Mouse (Mus musculus) liver, embryonic 14.5 days (tissue): ENCODE results near the gene Slc35d2. TPM values are rescaled to one million over a fixed set of nuclear protein-coding genes. Genes with fewer than 3 reads are reported as not detected.

Experiments used
- ATAC-seq: fragments of 200-750 bp; cut with Nextera tagmentation; 2 replicates; pipeline ENCODE4 v1.8.0; 2017; ENCODE audit warnings: moderate number of reproducible peaks, mild to moderate bottlenecking, moderate library complexity; ENCODE audit not compliant: insufficient read depth
- DNase-seq, 3 experiments: peaks; one replicate each; pipeline ENCODE4 v3.0.0-alpha.2; 2012 to 2013; ENCODE audit warnings: low read depth in 3 of 3, low spot score in 3 of 3
- H3K27ac ChIP-seq: fragments of 300-500 bp; sonication (generic); 2 replicates; pipeline ENCODE4 v1.5.1; 2014; ENCODE audit warnings: moderate library complexity, mild to moderate bottlenecking, control low read depth, inconsistent platforms
- H3K27me3 ChIP-seq: fragments of 300-500 bp; sonication (generic); 2 replicates; pipeline ENCODE4 v1.6.1; 2014; ENCODE audit warnings: mild to moderate bottlenecking, low read length, moderate library complexity; ENCODE audit not compliant: control insufficient read depth, insufficient read depth
- H3K36me3 ChIP-seq: fragments of 300-500 bp; sonication (generic); replicated peaks from 2 replicates; pipeline ENCODE4 v1.6.1; 2014; ENCODE audit warnings: low read depth; ENCODE audit not compliant: control insufficient read depth, insufficient read depth
- H3K4me1 ChIP-seq, 2 experiments: fragments of 200-500 bp in 1 of 2; fragments of 300-500 bp in 1 of 2; sonication (generic) in 1 of 2; replicated peaks; 2 replicates each; pipeline ENCODE4 v1.6.1; 2012 to 2014; ENCODE audit warnings: antibody characterized with exemption in 1 of 2, inconsistent platforms in 1 of 2, low read length in 1 of 2; ENCODE audit not compliant: control insufficient read depth in 2 of 2, insufficient read depth in 2 of 2
- H3K4me2 ChIP-seq: fragments of 300-500 bp; sonication (generic); 2 replicates; pipeline ENCODE4 v1.6.1; 2014; ENCODE audit warnings: low read depth, mild to moderate bottlenecking, control low read depth, moderate library complexity
- H3K4me3 ChIP-seq, 2 experiments: fragments of 200-500 bp in 1 of 2; fragments of 300-500 bp in 1 of 2; sonication (generic) in 1 of 2; 2 replicates each; pipeline ENCODE4 v1.5.1; 2012 to 2014; ENCODE audit warnings: low read depth in 2 of 2, low read length in 2 of 2, mild to moderate bottlenecking in 2 of 2, control low read depth in 1 of 2, inconsistent platforms in 1 of 2, moderate library complexity in 1 of 2; ENCODE audit not compliant: insufficient read depth in 1 of 2
- H3K9ac ChIP-seq: fragments of 300-500 bp; sonication (generic); replicated peaks from 2 replicates; pipeline ENCODE4 v1.6.1; 2014; ENCODE audit warnings: mild to moderate bottlenecking, control low read depth, moderate library complexity
- H3K9me3 ChIP-seq: fragments of 300-500 bp; sonication (generic); 2 replicates; pipeline ENCODE4 v1.6.1; 2016; ENCODE audit warnings: low read length, mixed read lengths; ENCODE audit not compliant: control insufficient read depth
- CTCF ChIP-seq: IDR thresholded peaks from 2 replicates; pipeline ENCODE4 v1.5.1; 2016; ENCODE audit warnings: antibody characterized with exemption, low read depth, control low read depth
- EP300 ChIP-seq: IDR thresholded peaks from 2 replicates; pipeline ENCODE4 v1.6.1; 2016; ENCODE audit warnings: antibody characterized with exemption, low read depth
- WGBS: fragments of 180-500 bp; shearing (Covaris S2); extraction: QIAGEN DNeasy Blood & Tissue Kit; methylation state at CpG from one replicate; pipeline ENCODE4 v1.1.7; 2014; ENCODE audit not compliant: insufficient replicate concordance; 5-methylcytosine and 5-hydroxymethylcytosine counted together
- polyA plus RNA-seq, 2 experiments: library from polyadenylated mRNA; depleted of rRNA in 1 of 2; stranded (reverse) in 1 of 2; unstranded in 1 of 2; fragments of >200 nt; fragmentation: Nextera tagmentation in 1 of 2; extraction: Ambion mirVana in 1 of 2; gene quantifications; 2 replicates each; pipeline versions ENCODE4 v1.2.1 to v1.2.3; 2012 to 2014

Gene Slc35d2
- polyA plus RNA-seq, 2 experiments: 3.3 to 6.7 TPM

- no peak overlapping the region for H3K27ac ChIP-seq
- no peaks in the 10 kb centered on the region for H3K27me3 ChIP-seq
- ATAC-seq (no peak), DNase-seq (no peak)
- no peak overlapping the region for H3K4me3 ChIP-seq
- 23% methylated on average over 2 of the region's 2 CpGs for WGBS
- no peaks in the 10 kb centered on the region for H3K9me3 ChIP-seq
- no peak for TF ChIP-seq EP300
- peak; percentile 48 for TF ChIP-seq CTCF
- no peak overlapping the region for H3K4me2 ChIP-seq
- no peak overlapping the region for H3K9ac ChIP-seq
- no peaks in the 10 kb centered on the region for H3K36me3 ChIP-seq
- no peaks in the 10 kb centered on the region for H3K4me1 ChIP-seq
These were observed 11.7 kb downstream of the Slc35d2 start for GRCm38 (mm10) chr13:64117442-64117841.

- no peak overlapping the region for H3K27ac ChIP-seq
- no peak overlapping the region for H3K4me3 ChIP-seq
- H3K9ac ChIP-seq: no peak overlapping the region
- H3K36me3 ChIP-seq: no peaks in the 10 kb centered on the region
- H3K27me3 ChIP-seq: no peaks in the 10 kb centered on the region
- H3K9me3 ChIP-seq: no peaks in the 10 kb centered on the region
- DNase-seq (no peak), ATAC-seq (no peak)
- H3K4me2 ChIP-seq: no peak overlapping the region
- H3K4me1 ChIP-seq: peaks cover 5 to 7% of the 10 kb centered on the region in 2 experiments; a peak in 3 of 4 replicates
- TF ChIP-seq CTCF (no peak), EP300 (no peak)
- WGBS: 61% methylated on average over 1 of the region's 1 CpGs
These were observed 18.7 kb downstream of the Slc35d2 start for GRCm38 (mm10) chr13:64110421-64110820.

GRCm38 (mm10) chr13:64108381-64108850, 20.8 kb downstream of the Slc35d2 start:
- 13% methylated on average over 5 of the region's 5 CpGs for WGBS
- DNase-seq (no peak), ATAC-seq (no peak)
- no peak overlapping the region for H3K9ac ChIP-seq
- H3K4me1 ChIP-seq: peaks cover 5 to 7% of the 10 kb centered on the region in 2 experiments; a peak in 3 of 4 replicates
- no peak overlapping the region for H3K4me3 ChIP-seq
- no peaks in the 10 kb centered on the region for H3K9me3 ChIP-seq
- no peak overlapping the region for H3K27ac ChIP-seq
- TF ChIP-seq CTCF (no peak), EP300 (no peak)
- H3K4me2 ChIP-seq: no peak overlapping the region
- no peaks in the 10 kb centered on the region for H3K36me3 ChIP-seq
- no peaks in the 10 kb centered on the region for H3K27me3 ChIP-seq

- H3K36me3 ChIP-seq: no peaks in the 10 kb centered on the region
- no peaks in the 10 kb centered on the region for H3K27me3 ChIP-seq
- peaks cover 5 to 7% of the 10 kb centered on the region in 2 experiments; a peak in 3 of 4 replicates for H3K4me1 ChIP-seq
- no peak overlapping the region for H3K27ac ChIP-seq
- H3K4me2 ChIP-seq: no peak overlapping the region
- no peak for DNase-seq
- H3K4me3 ChIP-seq: no peak overlapping the region
- H3K9me3 ChIP-seq: no peaks in the 10 kb centered on the region
- TF ChIP-seq EP300 (no peak), CTCF (no peak)
- H3K9ac ChIP-seq: no peak overlapping the region
- WGBS: 28% methylated on average over 8 of the region's 8 CpGs
- no peak for ATAC-seq
These were observed 21.6 kb downstream of the Slc35d2 start for GRCm38 (mm10) chr13:64107535-64107934.

GRCm38 (mm10) chr13:64107105-64107504, 22.1 kb downstream of the Slc35d2 start:
- Histone ChIP-seq H3K4me3 (no peak overlapping the region), H3K4me1 (peaks cover 5 to 7% of the 10 kb centered on the region in 2 experiments; a peak in 3 of 4 replicates), H3K27me3 (no peaks in the 10 kb centered on the region), H3K36me3 (no peaks in the 10 kb centered on the region), H3K27ac (no peak overlapping the region), H3K9me3 (no peaks in the 10 kb centered on the region), H3K9ac (no peak overlapping the region), H3K4me2 (no peak overlapping the region)
- TF ChIP-seq EP300 (no peak), CTCF (no peak)
- ATAC-seq: no peak
- WGBS: 45% methylated on average over 3 of the region's 3 CpGs
- DNase-seq: no peak
